Mouse (Mus musculus) layer of hippocampus, adult 9-10 months (tissue): ENCODE measurements around the gene Frmd4a.
"Not testable (repeated sequence)": the region's sequence is repeated elsewhere in the genome, so short reads cannot be mapped to it uniquely, and the experiment has no call there.

Source experiments
- DNase-seq: peaks from one replicate; pipeline ENCODE4 v3.0.0; 2022; ENCODE audit warnings: low spot score

The Frmd4a gene

DNA sequence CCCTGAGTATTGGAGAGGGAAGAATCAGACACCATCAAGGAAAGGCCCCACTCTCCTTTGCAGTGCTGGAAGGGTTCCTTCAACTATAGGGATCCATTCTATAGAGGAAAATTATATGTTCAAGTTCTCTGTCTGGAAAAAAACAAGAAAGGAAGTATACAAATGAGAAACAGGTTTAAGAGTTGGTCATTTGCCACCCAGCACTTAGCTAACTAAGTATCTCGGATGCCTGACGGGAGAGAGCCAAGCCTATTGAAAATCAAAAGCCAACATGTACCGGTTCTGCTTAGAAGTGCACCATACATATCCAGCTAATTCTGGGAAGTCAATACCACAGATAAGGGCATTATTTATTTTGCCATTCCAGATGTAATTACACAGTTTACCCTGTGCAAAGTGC, 274.2 kb downstream of the Frmd4a start:
- no peak for DNase-seq

DNA sequence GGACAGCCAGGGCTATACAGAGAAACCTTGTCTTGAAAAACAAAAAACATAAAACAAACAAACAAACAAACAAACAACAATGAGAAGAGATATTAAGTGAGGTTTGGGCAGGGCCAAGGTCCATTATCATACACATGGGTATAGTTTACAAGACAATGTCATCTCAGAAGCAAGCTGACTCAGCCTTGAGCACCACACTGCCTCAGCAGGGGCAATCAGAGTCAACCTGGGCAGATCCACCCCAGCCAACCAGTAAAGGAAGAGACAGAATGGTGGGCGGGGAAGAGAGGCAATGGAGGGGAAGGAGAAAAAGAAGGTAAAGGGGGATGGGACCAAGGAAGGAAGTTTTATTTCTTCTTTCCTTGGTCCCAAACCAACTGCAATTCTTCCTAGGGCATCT, 276.2 kb downstream of the Frmd4a start:
- no peak for DNase-seq

DNA sequence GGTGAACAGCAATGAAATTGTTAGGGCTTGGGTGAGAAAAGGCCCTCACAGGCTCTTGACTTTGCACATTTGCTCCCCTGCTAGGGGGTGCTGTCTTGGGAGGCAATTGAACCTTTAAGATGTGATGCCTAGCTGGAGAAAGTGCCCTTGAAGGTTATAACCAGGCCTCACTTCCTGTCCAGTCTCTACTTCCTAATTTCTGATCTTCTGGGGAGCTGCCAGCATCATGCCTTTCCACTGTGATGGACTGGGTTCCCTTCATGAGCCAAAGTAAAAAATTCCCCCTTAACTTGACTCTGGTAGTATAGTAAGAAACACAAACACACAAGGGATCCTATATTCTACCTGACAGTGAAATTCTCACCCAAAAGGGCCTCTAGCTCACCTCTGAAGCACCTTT, 278.1 kb downstream of the Frmd4a start:
- DNase-seq, result no peak

DNA sequence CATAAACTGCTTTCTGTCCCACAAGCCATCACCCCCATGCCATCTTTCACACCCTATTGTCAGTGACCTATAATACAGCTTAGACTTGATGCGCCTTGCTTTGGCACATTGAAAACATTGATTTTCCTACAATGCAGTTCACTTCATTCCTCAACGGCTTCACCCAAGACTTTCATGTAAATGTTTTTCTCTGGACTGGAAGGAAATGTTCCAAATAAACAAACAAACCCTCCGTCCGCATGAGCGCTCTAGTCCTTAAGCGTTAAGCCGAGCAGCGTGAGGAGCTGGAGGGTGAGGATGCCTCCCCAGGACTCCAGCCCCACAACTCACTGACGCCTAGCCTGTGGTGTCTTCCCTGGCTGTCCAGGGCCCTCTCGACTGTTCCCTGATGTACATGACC, 279.4 kb downstream of the Frmd4a start:
- DNase-seq, result no peak

DNA sequence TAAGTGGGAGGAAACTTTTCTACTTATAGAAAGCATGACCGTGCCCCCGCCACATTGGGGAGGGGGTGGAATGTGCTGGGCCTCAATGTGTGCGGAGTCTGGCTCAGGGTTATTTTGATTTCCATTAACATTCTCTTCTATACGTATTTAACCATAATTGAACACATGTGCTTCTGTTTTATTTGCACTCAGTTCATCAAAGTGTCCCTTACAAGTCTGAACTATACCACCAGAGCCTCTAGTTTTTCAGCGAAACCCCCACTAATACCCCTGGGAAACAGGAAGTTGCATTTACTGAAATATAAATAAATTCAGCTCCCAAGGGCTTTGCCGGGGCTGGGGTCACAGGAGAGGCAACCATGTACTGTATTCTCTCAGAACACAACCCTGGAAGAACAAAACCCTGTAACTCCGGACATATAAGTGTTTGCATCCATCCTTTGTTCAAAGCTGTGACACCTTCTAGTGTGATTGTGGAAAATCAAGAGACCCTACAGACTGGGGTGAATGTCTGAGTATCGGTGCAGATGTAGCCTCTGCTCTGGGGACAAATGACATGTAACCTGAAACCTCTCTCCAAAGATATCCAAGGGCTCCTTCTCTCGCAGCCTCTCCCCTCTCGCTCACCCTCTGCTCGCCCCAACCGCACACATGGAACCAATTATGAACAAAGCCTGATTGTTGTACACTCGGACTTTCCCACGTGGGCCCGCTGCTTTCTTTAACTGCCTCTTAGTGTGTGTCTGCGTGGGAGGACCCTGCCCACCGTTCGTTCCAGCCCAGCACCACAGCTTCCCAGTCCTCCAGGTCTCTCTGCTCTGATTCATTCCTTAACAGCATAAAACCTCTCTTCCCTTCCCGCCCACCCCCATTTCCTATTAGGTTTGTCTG, 281.1 kb downstream of the Frmd4a start:
- no peak for DNase-seq

DNA sequence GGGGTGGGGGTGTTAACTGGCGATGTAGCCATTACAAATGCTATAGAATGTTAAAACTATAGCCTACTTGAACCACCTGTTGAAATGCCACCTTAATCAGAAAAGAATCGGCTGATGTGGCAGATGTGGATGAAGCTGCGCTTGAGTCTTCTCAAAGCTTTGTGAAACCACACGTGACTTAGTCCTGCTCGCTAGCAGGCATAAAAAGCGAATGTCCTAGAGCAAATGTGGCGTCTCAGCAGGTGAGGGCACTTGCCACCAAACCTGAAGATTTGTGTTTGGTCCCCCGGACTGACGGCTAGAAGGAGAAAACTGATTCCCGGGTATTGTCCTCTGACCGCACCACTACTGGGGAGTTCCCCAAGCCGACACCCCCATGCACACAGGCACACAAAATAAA, 282.1 kb downstream of the Frmd4a start:
- DNase-seq, result no peak

DNA sequence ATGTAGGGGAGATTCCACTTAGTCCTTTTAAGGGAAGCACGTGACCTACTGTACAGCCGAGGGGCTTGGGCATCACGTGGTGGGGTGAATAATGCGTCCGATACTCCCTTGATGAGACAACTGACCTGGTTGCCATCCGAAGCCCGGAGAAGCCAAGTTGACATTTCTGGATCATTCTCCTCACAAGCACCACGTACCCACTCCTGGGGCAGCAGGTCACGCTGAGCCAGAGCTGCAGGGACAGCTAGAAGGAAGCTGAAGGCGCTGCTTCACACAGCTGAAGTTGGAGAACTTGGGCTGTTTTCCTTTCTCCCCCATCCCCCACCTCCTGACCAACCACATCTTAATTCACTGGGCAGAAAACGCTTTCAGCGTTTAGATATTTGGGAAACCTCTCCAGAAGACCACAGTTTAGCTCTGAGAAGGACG, 282.9 kb downstream of the Frmd4a start:
- no peak for DNase-seq

DNA sequence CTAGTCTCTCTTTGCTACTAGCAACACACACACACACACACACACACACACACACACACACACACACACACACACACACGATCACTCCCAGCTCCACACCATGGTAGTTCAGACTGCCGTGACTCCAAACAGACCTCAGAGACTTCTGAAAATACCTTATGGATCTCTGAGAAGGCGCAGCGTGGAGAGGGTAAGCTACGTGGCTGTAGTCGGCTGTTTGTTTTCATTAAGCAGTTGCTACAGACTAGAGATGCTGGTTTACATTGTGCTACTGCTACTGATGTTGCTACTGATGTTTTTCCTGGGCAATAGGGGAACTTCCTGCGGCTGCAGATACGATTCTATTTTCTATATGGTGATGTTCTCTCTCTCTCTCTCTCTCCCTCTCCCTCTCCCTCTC, 283.3 kb downstream of the Frmd4a start:
- DNase-seq, result no peak

DNA sequence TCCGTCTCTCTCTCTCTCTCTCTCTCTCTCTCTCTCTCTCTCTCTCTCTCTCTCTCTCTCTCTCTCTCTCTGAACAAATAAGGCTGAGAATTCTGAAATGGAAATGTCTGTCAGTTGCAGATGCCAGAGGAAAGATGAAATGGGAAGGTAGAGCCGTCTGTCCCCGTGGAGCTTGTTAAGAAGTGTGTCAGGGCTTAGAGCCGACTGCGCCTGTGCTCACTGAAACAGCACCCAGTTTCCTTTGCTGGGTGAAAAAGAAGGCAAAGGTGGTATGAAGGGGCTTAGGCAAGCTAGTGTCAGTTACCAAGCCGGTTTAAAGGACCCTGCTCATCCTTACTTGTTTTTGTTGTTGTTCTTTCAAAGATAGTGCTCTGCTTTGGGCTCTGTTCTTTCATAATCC, 283.7 kb downstream of the Frmd4a start:
- no peak for DNase-seq

DNA sequence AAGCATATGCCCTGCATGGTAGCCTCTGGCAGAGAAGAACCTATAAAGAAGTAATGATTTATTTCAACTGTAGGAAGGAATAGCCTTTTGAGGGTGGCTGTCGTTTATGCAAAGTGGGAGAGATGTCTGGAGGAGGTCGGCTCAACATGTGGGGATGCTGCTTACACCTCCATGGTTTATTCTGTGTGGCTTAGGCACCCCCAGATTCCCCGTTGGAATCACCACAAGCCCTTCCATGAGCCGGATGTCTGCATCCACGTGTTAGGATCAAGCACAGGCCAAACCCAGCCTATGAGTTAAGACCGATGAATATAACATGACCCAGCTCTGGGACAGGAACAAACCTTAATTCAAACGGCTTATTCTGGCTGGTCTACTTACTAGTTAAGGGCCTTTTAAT, 284.2 kb downstream of the Frmd4a start:
- DNase-seq, result no peak

DNA sequence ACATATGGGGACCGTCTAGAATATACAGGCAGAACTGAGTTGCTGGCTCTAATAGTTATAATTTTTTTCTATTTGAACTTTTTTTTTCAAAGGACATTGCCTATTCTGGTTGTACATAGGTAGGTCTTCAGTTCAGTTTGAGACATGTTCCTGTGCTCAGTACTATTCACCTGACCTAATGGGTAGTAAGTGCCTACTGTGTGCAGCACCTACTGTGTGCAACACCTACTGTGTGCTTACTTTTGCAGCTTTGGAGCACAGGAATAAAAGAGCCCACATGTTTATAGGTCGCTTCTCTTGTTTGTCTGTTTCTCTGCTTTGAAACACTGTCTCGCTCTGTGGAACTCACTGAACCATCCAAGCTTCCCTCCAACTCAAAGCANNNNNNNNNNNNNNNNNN, 284.6 kb downstream of the Frmd4a start:
- no peak for DNase-seq

DNA sequence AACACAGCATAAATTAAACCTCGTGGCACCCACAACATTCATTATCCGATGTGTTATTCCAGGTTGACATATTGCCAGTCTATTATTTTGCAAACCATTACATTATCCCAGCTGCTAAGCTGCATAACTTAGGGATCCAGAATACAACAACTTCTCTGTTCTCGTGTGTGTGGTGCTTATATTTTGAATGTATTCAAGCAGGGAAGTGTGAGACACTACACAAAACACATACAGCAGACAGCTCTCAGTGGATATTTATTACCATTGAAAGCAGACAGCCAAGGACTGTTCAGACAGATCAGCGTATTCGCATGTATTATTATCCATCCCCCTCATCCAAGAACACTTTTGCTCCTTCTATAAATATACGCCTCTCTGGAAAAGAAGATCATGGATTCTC, 289.6 kb downstream of the Frmd4a start:
- no peak for DNase-seq

DNA sequence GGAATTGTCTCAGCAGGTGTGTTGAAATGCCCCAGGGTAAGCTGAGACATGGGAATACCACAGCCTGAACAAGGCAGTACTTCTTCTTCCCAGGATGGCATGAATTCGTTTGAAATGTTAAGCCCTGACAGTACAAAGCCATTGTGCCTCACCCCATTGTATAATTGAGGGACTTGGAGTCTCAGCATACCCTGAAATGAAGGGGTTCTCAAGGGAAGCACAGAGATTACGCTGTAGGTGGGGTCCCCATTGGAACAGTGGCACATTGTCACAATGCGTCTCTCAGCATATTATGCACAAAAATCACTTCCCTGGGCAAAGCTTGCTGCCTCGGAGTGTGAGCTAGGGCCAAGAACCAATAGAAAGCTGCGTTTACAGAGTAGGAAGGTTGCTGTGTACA, 297.0 kb downstream of the Frmd4a start:
- DNase-seq, result no peak

DNA sequence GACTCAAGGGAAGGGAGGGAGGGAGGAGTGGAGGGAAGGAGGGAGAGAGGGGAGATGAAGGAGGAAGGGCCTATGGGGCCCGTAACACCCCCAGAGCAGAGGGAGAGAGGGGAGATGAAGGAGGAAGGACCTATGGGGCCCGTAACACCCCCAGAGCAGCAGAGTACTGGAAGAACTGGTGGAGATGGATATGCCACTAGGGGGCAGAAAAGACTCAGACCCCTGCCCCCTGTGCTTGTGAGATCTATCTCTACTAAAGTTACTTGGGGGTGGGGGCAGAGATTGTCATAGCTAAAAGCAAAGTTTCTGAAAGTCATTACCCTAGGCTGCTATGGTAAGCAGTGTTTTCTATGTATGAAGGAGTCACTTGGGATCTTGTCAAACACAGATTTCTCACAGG, 299.1 kb downstream of the Frmd4a start:
- no peak for DNase-seq

DNA sequence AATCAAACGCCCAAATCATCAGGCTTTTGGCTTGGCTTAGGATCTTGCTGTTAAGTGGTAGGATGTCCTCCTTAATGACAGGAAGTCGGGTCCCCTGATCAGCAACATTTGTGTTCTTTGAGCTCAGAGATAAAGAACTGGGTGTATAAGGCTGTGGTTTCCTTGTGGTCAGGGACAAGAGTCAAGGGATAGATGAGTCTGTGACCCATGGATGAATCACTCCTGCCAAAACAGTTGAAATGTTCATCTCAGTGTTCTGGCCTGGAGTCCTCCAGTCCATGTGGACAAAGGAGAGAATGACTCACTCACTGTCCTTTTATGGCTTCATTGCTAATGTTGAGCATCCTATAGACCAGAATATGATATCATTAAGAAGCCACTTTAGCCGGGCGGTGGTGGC, 300.6 kb downstream of the Frmd4a start:
- DNase-seq, result no peak

DNA sequence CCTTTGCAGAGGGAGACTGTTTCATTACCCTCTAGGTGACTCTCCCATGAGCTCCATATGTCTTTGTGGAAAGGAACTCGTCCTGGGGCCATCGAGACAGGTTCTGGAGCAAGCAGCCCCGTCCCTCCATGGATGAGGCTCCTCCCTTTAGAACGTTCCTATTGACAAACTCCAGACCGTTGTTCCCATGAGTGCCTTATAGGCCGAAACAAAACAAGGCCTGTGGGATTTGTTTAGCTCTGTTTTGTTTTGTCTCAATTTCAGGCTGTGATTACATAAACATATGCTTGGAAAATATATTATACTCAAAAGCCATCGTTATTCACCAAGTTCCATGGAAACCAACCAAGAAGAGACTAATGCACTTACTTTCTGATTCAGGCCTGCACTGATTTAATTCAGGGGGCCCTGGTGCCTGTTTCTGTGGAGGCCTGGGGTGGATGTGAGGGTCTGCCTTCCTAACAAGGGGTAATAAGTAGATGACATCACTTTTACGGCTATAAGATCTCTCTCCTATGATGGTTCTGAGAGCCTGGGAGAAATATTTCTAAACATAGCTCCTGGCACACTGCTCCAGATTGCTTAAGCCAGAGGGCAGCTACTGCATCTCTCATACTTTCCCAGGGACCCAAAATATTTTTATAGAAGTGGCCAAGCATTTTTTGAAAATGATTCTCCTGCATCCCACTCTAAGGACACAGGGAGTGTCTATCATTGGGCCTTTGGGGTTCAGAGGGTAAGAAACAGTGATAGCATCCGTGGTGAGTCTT, 308.9 kb downstream of the Frmd4a start:
- DNase-seq, result no peak

DNA sequence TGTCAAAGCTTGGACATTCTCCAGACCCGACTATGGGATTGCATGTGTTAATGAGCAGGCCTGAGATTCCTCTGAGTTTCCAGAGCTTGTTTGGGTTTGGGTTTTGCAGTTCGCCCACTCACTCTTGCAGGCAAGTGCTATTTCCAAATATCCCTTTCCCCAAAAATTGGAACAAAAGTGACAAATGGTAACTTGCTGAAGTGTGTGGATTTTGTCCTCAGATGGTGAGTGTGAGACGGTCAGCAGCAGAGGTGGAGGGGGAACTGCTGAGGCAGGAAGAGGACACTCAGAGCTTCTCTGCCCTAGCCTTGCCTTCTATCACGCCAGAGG, 309.5 kb downstream of the Frmd4a start:
- DNase-seq, result no peak

DNA sequence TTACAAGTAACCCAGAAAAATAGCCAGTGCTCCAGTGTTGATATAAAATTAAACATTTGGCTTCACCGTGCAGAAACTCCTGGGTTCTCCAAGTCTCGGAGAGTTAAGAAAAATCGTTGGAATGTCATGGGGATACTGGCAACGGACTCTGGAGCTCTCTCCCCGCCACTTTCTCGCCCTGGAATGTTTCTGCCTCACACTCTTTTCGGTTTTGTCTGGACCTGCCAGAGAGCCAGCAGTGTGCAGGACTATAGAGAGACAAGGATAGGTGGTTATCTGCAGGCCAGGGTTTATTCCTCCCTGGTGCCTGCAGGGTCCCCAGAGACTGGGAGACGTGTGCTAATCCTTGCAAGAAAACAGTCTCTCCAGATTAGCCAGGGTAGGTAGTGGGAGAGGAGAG, 314.9 kb downstream of the Frmd4a start:
- DNase-seq, result no peak

DNA sequence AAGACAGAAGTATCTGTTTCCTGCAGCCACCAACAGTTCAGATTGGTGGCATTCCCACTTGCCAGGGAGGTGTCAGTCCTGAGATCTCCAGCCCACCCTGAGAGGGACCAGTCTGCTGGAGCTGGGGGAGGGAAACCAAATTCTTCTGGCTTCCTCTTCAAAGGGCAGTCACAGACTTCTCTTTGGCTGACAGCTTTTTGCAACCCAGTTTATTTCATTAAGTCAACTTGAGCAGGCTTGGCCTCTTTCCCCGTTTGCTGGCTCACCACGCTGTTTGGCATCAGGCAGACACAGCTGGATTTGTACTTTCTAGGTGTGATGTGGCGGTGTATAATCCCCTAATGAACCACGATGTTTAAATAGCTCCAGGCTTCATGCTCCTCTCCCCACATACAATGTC, 316.7 kb downstream of the Frmd4a start:
- DNase-seq, result no peak

DNA sequence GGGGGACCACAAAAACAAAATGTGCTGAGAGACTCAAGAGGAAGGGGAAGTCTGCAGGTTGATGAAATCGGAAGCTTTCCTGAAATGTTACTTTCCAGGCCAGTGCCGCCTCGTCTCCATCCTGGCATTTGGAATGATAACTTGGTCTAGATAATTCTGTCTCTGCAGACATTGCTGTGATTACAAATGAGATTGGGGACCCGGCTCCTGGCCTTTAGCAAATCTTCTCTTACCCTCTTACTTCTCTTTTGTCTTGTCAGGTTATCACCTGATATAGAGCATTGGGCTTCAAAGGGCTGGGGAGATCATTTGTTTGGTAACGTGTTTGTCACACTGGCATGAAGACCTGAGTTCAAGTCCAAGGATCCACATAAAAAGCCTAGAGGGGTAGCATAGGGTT, 317.4 kb downstream of the Frmd4a start:
- DNase-seq, result no peak

DNA sequence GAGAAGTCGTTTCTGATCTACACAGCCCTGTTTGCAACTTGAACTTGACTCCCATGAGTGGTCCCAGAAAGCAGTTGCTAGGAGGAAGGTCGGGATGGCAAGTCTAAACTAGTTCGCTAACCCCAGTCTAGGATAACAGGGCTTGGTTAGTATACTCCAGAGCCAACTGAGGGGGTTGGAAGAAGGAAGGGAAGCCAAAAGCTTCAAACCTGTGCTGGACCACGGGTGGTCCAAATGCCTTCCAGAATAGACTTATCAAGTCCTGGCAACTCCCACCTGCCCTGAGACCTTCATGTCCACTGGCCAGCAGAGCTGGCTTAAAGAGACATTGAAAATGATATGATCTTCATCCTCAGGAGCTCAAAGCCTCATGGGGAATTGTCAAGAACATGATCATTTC, 318.4 kb downstream of the Frmd4a start:
- DNase-seq, result no peak

DNA sequence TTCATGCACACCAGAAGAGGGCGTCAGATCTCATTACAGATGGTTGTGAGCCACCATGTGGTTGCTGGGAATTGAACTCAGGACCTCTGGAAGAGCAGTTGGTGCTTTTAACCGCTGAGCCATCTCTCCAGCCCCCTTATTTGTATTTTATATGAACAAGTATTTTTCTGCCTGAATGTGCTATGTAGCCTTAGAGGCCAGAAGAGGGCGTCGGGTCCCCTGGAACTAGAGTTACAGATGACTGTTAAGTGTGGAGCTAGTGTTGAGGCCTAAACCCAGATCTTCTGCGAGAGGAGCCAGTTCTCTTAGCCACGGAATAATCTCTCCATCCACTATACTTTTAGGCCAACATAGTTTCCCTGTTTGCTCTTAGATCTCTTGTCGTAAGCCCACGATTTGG, 320.8 kb downstream of the Frmd4a start:
- not testable (repeated sequence) for DNase-seq

DNA sequence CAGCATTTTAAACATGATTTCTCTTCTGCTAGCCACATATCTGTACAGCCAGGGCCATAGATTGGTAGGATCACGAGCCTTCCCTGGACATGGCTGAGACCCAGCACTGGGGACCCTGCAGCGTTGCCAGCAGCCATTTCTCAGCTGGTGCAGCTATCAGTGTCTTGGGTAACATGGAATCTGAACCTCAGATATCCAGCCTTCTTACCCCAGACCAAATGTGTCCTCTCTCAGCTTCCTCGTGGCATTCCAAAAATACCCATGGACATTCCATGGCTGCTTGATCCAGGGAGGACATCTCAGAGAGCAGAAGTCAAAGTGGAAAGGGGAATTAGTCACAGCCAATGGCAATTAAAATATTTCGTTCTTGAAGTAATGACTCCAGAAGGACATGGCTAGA, 321.6 kb downstream of the Frmd4a start:
- DNase-seq, result no peak
